Mouse (Mus musculus) testis, adult 2 months (tissue): ENCODE data around the gene Auh.

Experiments
- CTCF ChIP-seq: fragments of 200-500 bp; IDR thresholded peaks from 2 replicates; pipeline ENCODE4 v1.5.1; 2012; ENCODE audit warnings: low read depth, mild to moderate bottlenecking, inconsistent platforms, low read length, moderate library complexity; ENCODE audit not compliant: control insufficient read depth, insufficient read depth, insufficient replicate concordance
- POLR2A ChIP-seq: fragments of 200-500 bp; IDR thresholded peaks from 2 replicates; pipeline ENCODE4 v1.6.1; 2012; ENCODE audit warnings: low read depth, mild to moderate bottlenecking, inconsistent platforms, low read length, moderate library complexity; ENCODE audit not compliant: control insufficient read depth

- TF ChIP-seq CTCF (no peak), POLR2A (no peak)
These were observed 50.7 kb downstream of the Auh start for GRCm38 (mm10) chr13:52878823-52879222.
